ENCODE assay signal across 8 mouse cellular contexts in the genomic region with DNA sequence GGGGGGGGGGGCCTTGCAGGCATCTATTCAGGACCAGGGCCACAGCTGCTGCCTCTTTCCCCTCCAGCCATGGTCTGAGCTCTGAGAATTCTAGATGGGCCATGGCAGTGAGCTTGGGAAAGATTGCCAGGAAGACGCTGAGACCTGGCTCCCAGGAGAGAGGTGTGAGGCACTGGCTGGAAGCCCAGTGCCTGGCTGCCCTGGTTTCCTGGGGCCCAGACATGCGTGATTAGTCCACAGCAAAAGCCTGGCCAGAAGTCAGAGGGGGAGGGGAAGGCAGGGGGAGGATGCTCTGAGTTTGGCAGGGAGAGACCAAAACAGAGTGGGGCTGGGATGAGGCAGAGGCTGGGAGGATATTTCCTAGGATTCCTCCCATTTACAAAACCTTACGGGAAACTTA. TPM values are rescaled to one million over a fixed set of nuclear protein-coding genes. Genes with fewer than 3 reads are reported as not detected.
A peak's percentile ranks its signal among the peaks of the same experiment; 100 is the strongest.
DNase-seq lines count a peak whose midpoint lies in the region; ATAC-seq and TF ChIP-seq lines count a peak whose summit lies in the region.

No protein-coding gene starts in this region.

- no peak for ATAC-seq in forebrain, embryonic 11.5 days (replicated peaks; ENCODE audit: low FRiP score)
- no peak for ATAC-seq in intestine, embryonic 16.5 days

- H3K9me3 ChIP-seq in forebrain, embryonic 10.5 days: no peaks in the 10 kb centered on the region
- no peaks in the 10 kb centered on the region for H3K9me3 ChIP-seq in forebrain, embryonic 11.5 days (ENCODE audit: control insufficient read depth, low read length)
- no peaks in the 10 kb centered on the region for H3K9me3 ChIP-seq in intestine, embryonic 16.5 days (ENCODE audit: control insufficient read depth, low read length)

- peaks cover 53% of the 10 kb centered on the region for H3K4me1 ChIP-seq in forebrain, embryonic 10.5 days
- peaks cover 6% of the 10 kb centered on the region; the same call in 1 of the 2 replicates for H3K4me1 ChIP-seq in forebrain, embryonic 11.5 days (replicated peaks; ENCODE audit: control insufficient read depth, insufficient read depth, low read length)
- peaks cover 12% of the 10 kb centered on the region for H3K4me1 ChIP-seq in intestine, embryonic 16.5 days (ENCODE audit: control insufficient read depth, insufficient read depth, low read length)
- peaks cover 35% of the 10 kb centered on the region for H3K4me1 ChIP-seq in liver, adult 2 months (ENCODE audit: control insufficient read depth, insufficient read depth, low read length)

- H3K4me2 ChIP-seq in forebrain, embryonic 11.5 days (ENCODE audit: low read depth, low read length, severe bottlenecking): no peak overlapping the region
- H3K4me2 ChIP-seq in intestine, embryonic 16.5 days (ENCODE audit: low read depth, low read length): no peak overlapping the region

- peaks cover under 1% of the 10 kb centered on the region; the same call in 1 of the 2 replicates for H3K27me3 ChIP-seq in forebrain, embryonic 10.5 days (ENCODE audit: poor library complexity, severe bottlenecking)
- H3K27me3 ChIP-seq in forebrain, embryonic 11.5 days (ENCODE audit: control insufficient read depth, insufficient read depth, low read length): no peaks in the 10 kb centered on the region
- no peaks in the 10 kb centered on the region for H3K27me3 ChIP-seq in intestine, embryonic 16.5 days (replicated peaks; ENCODE audit: control insufficient read depth, insufficient read depth, low read length)
- no peaks in the 10 kb centered on the region for H3K27me3 ChIP-seq in liver, adult 2 months (ENCODE audit: control insufficient read depth, insufficient read depth, low read length)

- peaks cover 3% of the 10 kb centered on the region; the same call in 1 of the 2 replicates for H3K79me2 ChIP-seq in liver, adult 2 months (ENCODE audit: control insufficient read depth, insufficient read depth, low read length)

- no peak overlapping the region for H3K9ac ChIP-seq in forebrain, embryonic 11.5 days (ENCODE audit: low read length)
- H3K9ac ChIP-seq in intestine, embryonic 16.5 days (ENCODE audit: low read depth, low read length): no peak overlapping the region
- no peak overlapping the region for H3K9ac ChIP-seq in liver, adult 2 months (ENCODE audit: low read depth, low read length)

- intact Hi-C loops in gastrocnemius, postnatal 14 days (cut with DNase I; ENCODE audit: low total_unique reads): no loop called here

- H3K27ac ChIP-seq in forebrain, embryonic 10.5 days: peak overlapping the region; percentile 12; the same call in 1 of the 2 replicates
- no peak overlapping the region for H3K27ac ChIP-seq in forebrain, embryonic 11.5 days (ENCODE audit: low read depth, low read length)
- H3K27ac ChIP-seq in intestine, embryonic 16.5 days (ENCODE audit: low read length): peak overlapping the region; percentile 9; the same call in 1 of the 2 replicates
- peak overlapping the region; percentile 77 for H3K27ac ChIP-seq in liver, adult 2 months (replicated peaks; ENCODE audit: insufficient read depth, low read depth, low read length)

- TF ChIP-seq CTCF in liver, adult 2 months (IDR thresholded peaks at IDR 0.05; ENCODE audit: low read depth, low read length): no peak

- no peak overlapping the region for H3K4me3 ChIP-seq in forebrain, embryonic 10.5 days
- H3K4me3 ChIP-seq in forebrain, embryonic 11.5 days (ENCODE audit: low read depth, low read length): no peak overlapping the region
- H3K4me3 ChIP-seq in intestine, embryonic 16.5 days (ENCODE audit: low read length): no peak overlapping the region
- H3K4me3 ChIP-seq in liver, adult 2 months (ENCODE audit: insufficient read depth, low read depth, low read length): no peak overlapping the region

- no peak for TF ChIP-seq POLR2A in liver, adult 2 months (IDR thresholded peaks at IDR 0.05; ENCODE audit: extremely low read depth, insufficient read depth, low read length)

- no peak for DNase-seq in forebrain, embryonic 10.5 days (ENCODE audit: extremely low spot score, low spot score)
- no peak for DNase-seq in forebrain, embryonic 11.5 days (ENCODE audit: low spot score)
- peak; percentile 93 for DNase-seq in cerebellum, adult 11 months
- DNase-seq in gastrocnemius, postnatal 14 days: peak; percentile 68
- peak; percentile 87 for DNase-seq in liver, adult 2 months (ENCODE audit: extremely low read depth, low read depth, low spot score)
- peak; percentile 91 for DNase-seq in retina, postnatal 1 day
- no peak for DNase-seq in urinary bladder, postnatal 4 days (ENCODE audit: low spot score in 2 of 2)

- H3K36me3 ChIP-seq in forebrain, embryonic 10.5 days (replicated peaks): peaks cover 8% of the 10 kb centered on the region
- H3K36me3 ChIP-seq in forebrain, embryonic 11.5 days (ENCODE audit: control insufficient read depth, insufficient read depth, low read length): no peaks in the 10 kb centered on the region
- H3K36me3 ChIP-seq in intestine, embryonic 16.5 days (ENCODE audit: control insufficient read depth, insufficient read depth, low read length): no peaks in the 10 kb centered on the region
- no peaks in the 10 kb centered on the region for H3K36me3 ChIP-seq in liver, adult 2 months (ENCODE audit: control insufficient read depth, insufficient read depth, low read length)

- WGBS in forebrain, embryonic 10.5 days: 57% methylated on average over 3 of the region's 3 CpGs
- 47% methylated on average over 3 of the region's 3 CpGs for WGBS in forebrain, embryonic 11.5 days
- WGBS in intestine, embryonic 16.5 days: 42% methylated on average over 3 of the region's 3 CpGs
- WGBS in liver, adult 2 months: 5% methylated on average over 3 of the region's 3 CpGs

RNA-seq across cellular contexts. Expression of a gene that starts 3.9 kb away (rescaled TPM):
- 9.5 and 9.8 TPM in 2 replicates for polyA plus RNA-seq in forebrain, embryonic 10.5 days (2016; fragmentation: Nextera tagmentation; extraction: Ambion mirVana)
- polyA plus RNA-seq in forebrain, embryonic 11.5 days (2014; fragmentation: Nextera tagmentation; extraction: Ambion mirVana): 12.5 and 14.5 TPM in 2 replicates
- 1 to 10 TPM; 6.4 to 6.9 TPM for total RNA-seq in gastrocnemius, postnatal 14 days (2021)
- 7.7 and 9.0 TPM in 2 replicates for polyA plus RNA-seq in intestine, embryonic 16.5 days (2015; fragmentation: Nextera tagmentation; extraction: Ambion mirVana)
- total RNA-seq in liver, adult 2 months (2014; rRNA removed): 37.2 and 42.9 TPM in 2 replicates
- polyA plus RNA-seq in liver, adult 2 months (2012; rRNA removed): 58.4 and 60.5 TPM in 2 replicates

RNA-seq across cellular contexts. Expression of a gene that starts 43.8 kb away (rescaled TPM):
- 38.6 and 41.6 TPM in 2 replicates for polyA plus RNA-seq in forebrain, embryonic 10.5 days (2016; fragmentation: Nextera tagmentation; extraction: Ambion mirVana)
- polyA plus RNA-seq in forebrain, embryonic 11.5 days (2014; fragmentation: Nextera tagmentation; extraction: Ambion mirVana): 31.9 and 37.4 TPM in 2 replicates
- 10 to 100 TPM; 16.9 to 18.1 TPM for total RNA-seq in gastrocnemius, postnatal 14 days (2021)
- polyA plus RNA-seq in intestine, embryonic 16.5 days (2015; fragmentation: Nextera tagmentation; extraction: Ambion mirVana): 13.7 TPM in 2 replicates
- total RNA-seq in liver, adult 2 months (2014; rRNA removed): 12.2 and 14.9 TPM in 2 replicates
- 13.8 and 18.3 TPM in 2 replicates for polyA plus RNA-seq in liver, adult 2 months (2012; rRNA removed)

RNA-seq across cellular contexts. Expression of a gene that starts 51.9 kb away (rescaled TPM):
- 30.5 and 35.4 TPM in 2 replicates for polyA plus RNA-seq in forebrain, embryonic 10.5 days (2016; fragmentation: Nextera tagmentation; extraction: Ambion mirVana)
- polyA plus RNA-seq in forebrain, embryonic 11.5 days (2014; fragmentation: Nextera tagmentation; extraction: Ambion mirVana): 38.9 and 42.4 TPM in 2 replicates
- total RNA-seq in gastrocnemius, postnatal 14 days (2021): 10 to 100 TPM; 62.5 to 62.6 TPM
- 43.6 and 51.0 TPM in 2 replicates for polyA plus RNA-seq in intestine, embryonic 16.5 days (2015; fragmentation: Nextera tagmentation; extraction: Ambion mirVana)
- total RNA-seq in liver, adult 2 months (2014; rRNA removed): 1.4 and 2.3 TPM in 2 replicates
- polyA plus RNA-seq in liver, adult 2 months (2012; rRNA removed): 3.4 and 3.5 TPM in 2 replicates

Comparison
In these comparisons a context has a peak if more than half of its experiments do, and no peak if none do; other contexts are left out.
1. DNase-seq: peak in cerebellum, adult 11 months (single experiment), gastrocnemius, postnatal 14 days (single experiment), liver, adult 2 months (single experiment) and retina, postnatal 1 day (single experiment); none in forebrain, embryonic 10.5 days (single experiment), forebrain, embryonic 11.5 days (single experiment) and urinary bladder, postnatal 4 days (0 of 2).